In the genomic region with DNA sequence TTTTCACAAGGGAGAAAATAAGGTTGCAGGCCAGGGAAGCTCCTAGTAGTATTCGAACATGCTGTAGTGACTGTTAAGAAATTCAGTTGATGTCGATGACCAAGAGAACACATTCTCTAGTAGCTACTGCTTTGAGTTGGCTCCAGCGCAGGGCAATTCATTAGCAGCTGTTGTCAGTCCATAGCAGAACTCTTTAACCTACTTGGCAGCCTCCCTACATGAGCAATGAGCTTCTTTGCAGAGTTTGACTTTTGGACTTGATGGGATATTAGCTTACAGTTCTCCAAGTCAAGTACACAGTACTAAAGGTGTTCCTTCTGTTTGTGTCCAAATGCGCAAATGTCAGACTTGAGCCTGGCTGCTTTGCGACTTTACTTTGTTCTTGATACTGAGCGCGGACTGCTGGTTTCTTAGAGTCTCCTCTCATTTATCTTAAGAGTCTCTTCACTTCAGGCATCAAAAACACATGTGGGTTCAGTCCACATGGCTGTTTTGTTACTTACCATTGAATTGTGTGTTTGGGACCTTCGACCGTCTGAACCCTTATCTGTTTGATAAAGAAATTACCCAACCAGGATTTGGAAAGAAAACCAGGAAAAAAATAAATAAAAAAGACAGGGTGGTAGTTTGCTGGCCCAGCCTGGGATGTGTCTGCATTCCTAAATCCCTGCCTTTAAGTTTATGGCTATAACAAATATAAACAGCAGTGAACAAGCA, we compare ENCODE assay signal across 10 mouse cellular contexts. TPM values are rescaled to one million over a fixed set of nuclear protein-coding genes. Genes with fewer than 3 reads are reported as not detected.
A peak's percentile ranks its signal among the peaks of the same experiment; 100 is the strongest.
DNase-seq lines count a peak whose midpoint lies in the region; ATAC-seq lines count a peak whose summit lies in the region.
"Had no signal": no experiment of that assay in that cellular context is flagged by ENCODE, and none has a peak within 500 bp of the region (broad histone marks: within the 10 kb centered on the region; RNA-seq: fewer than 3 reads in every experiment).

No protein-coding gene starts in this region.

- ATAC-seq in kidney, embryonic 14.5 days (ENCODE audit: low FRiP score, low TSS enrichment): no peak
- peak; percentile 91 for ATAC-seq in intestine, embryonic 16.5 days

- no peak overlapping the region for H3K9ac ChIP-seq in kidney, embryonic 14.5 days (ENCODE audit: low read depth, low read length)
- no peak overlapping the region for H3K9ac ChIP-seq in intestine, embryonic 16.5 days (ENCODE audit: low read depth, low read length)

- no peak overlapping the region for H3K27ac ChIP-seq in kidney, embryonic 14.5 days (ENCODE audit: low read depth, low read length)
- peak overlapping the region; percentile 82 for H3K27ac ChIP-seq in intestine, embryonic 16.5 days (ENCODE audit: low read length)

- H3K36me3 ChIP-seq in kidney, embryonic 14.5 days (ENCODE audit: control insufficient read depth, insufficient read depth, low read length): no peaks in the 10 kb centered on the region
- H3K36me3 ChIP-seq in intestine, embryonic 16.5 days (ENCODE audit: control insufficient read depth, insufficient read depth, low read length): no peaks in the 10 kb centered on the region

- DNase-seq in kidney, adult 11 months: peak; percentile 89
- peak; percentile 33 to 44 for DNase-seq in gastrocnemius, adult 8-10 months (ENCODE audit: low spot score in 2 of 2)
- DNase-seq in lung, postnatal 10 days: peak; percentile 69
- DNase-seq in layer of hippocampus, postnatal 10 days (ENCODE audit: low spot score in 2 of 2): no peak
- no peak for DNase-seq in thymus, postnatal 25 days
- DNase-seq in spleen, adult 12 weeks (ENCODE audit: low spot score): no peak
- DNase-seq: cerebellum, adult 11 months had no signal

- no peak overlapping the region for H3K4me3 ChIP-seq in kidney, embryonic 14.5 days (ENCODE audit: low read length)
- no peak overlapping the region for H3K4me3 ChIP-seq in intestine, embryonic 16.5 days (ENCODE audit: low read length)
- H3K4me3 ChIP-seq: erythroblast, embryonic 14.5 days had no signal

- H3K9me3 ChIP-seq in kidney, embryonic 14.5 days (ENCODE audit: control insufficient read depth, low read length): no peaks in the 10 kb centered on the region
- no peaks in the 10 kb centered on the region for H3K9me3 ChIP-seq in intestine, embryonic 16.5 days (ENCODE audit: control insufficient read depth, low read length)

- 71% methylated on average over 9 of the region's 9 CpGs for WGBS in kidney, embryonic 14.5 days
- WGBS in intestine, embryonic 16.5 days: 42% methylated on average over 9 of the region's 9 CpGs

- no peak overlapping the region for H3K4me2 ChIP-seq in kidney, embryonic 14.5 days (replicated peaks; ENCODE audit: low read depth, low read length)
- H3K4me2 ChIP-seq in intestine, embryonic 16.5 days (ENCODE audit: low read depth, low read length): peak overlapping the region; percentile 13

- H3K4me1 ChIP-seq in kidney, embryonic 14.5 days (ENCODE audit: control insufficient read depth, insufficient read depth, low read length): 0 out of 2 replicates have a peak, but pooled peaks cover 8% of the 10 kb centered on the region
- peaks cover 18% of the 10 kb centered on the region for H3K4me1 ChIP-seq in intestine, embryonic 16.5 days (ENCODE audit: control insufficient read depth, insufficient read depth, low read length)

- H3K27me3 ChIP-seq in kidney, embryonic 14.5 days (ENCODE audit: control insufficient read depth, insufficient read depth, low read length): no peaks in the 10 kb centered on the region
- H3K27me3 ChIP-seq in intestine, embryonic 16.5 days (replicated peaks; ENCODE audit: control insufficient read depth, insufficient read depth, low read length): no peaks in the 10 kb centered on the region

RNA-seq across cellular contexts. Expression of gene Cblb, which starts 47.9 kb away (rescaled TPM):
- 13.9 and 27.2 TPM in 2 replicates for polyA plus RNA-seq in kidney, embryonic 14.5 days (2014; fragmentation: Nextera tagmentation; extraction: Ambion mirVana)
- 10 to 100 TPM; 10.3 to 16.6 (median 13.4) TPM for total RNA-seq in gastrocnemius, adult 8-10 months (2022)
- polyA plus RNA-seq in intestine, embryonic 16.5 days (2015; fragmentation: Nextera tagmentation; extraction: Ambion mirVana): 5.7 and 7.1 TPM in 2 replicates
- total RNA-seq in layer of hippocampus, postnatal 10 days (2021): 10 to 100 TPM; 28.0 to 31.3 TPM

Comparison
In these comparisons a context has a peak if more than half of its experiments do, and no peak if none do; other contexts are left out.
1. DNase-seq: peak in kidney, adult 11 months (single experiment), gastrocnemius, adult 8-10 months (2 of 2) and lung, postnatal 10 days (single experiment); none in layer of hippocampus, postnatal 10 days (0 of 2), thymus, postnatal 25 days (single experiment) and spleen, adult 12 weeks (single experiment).